Mouse (Mus musculus): ENCODE measurements at regions not wholly inside any gene's neighbourhood (a gene's known extent, or its start where the extent isn't known, plus 50 kb on each side); places are given as distances from the start of the nearest gene placed in this dataset.

GRCm38 (mm10) chr13:90739797-90740196 is 165.4 kb downstream of the Atp6ap1l start:
- DNase-seq (ENCODE audit: low read depth, low spot score): no peak

GRCm38 (mm10) chr13:90738513-90738912 is 166.6 kb downstream of the Atp6ap1l start:
- no peak for DNase-seq (ENCODE audit: low read depth, low spot score)

GRCm38 (mm10) chr13:90733265-90733664 is 171.9 kb downstream of the Atp6ap1l start:
- DNase-seq (ENCODE audit: low read depth, low spot score): no peak

- peak; percentile 19 for DNase-seq (ENCODE audit: low read depth, low spot score)
Observed at GRCm38 (mm10) chr13:90729078-90729477, 176.1 kb downstream of the Atp6ap1l start.

GRCm38 (mm10) chr13:90727816-90728215 is 177.3 kb downstream of the Atp6ap1l start:
- no peak for DNase-seq (ENCODE audit: low read depth, low spot score)

- DNase-seq (ENCODE audit: low read depth, low spot score): no peak
Observed at GRCm38 (mm10) chr13:90725053-90725827, 179.9 kb downstream of the Atp6ap1l start.

- DNase-seq (ENCODE audit: low read depth, low spot score): no peak
Observed at GRCm38 (mm10) chr13:90724598-90724997, 180.6 kb downstream of the Atp6ap1l start.

- DNase-seq (ENCODE audit: low read depth, low spot score): no peak
Observed at GRCm38 (mm10) chr13:90723533-90723898, 181.6 kb downstream of the Atp6ap1l start.

- no peak for DNase-seq (ENCODE audit: low read depth, low spot score)
Observed at GRCm38 (mm10) chr13:90722599-90723532, 182.3 kb downstream of the Atp6ap1l start.

GRCm38 (mm10) chr13:90684324-90684723 is 220.8 kb downstream of the Atp6ap1l start:
- no peak for DNase-seq (ENCODE audit: low read depth, low spot score)

- DNase-seq (ENCODE audit: low read depth, low spot score): no peak
Observed at GRCm38 (mm10) chr13:90679162-90680010, 225.8 kb downstream of the Atp6ap1l start.

GRCm38 (mm10) chr13:90673823-90674222 is 231.3 kb downstream of the Atp6ap1l start:
- DNase-seq (ENCODE audit: low read depth, low spot score): no peak

GRCm38 (mm10) chr13:90673079-90673478 is 232.1 kb downstream of the Atp6ap1l start:
- no peak for DNase-seq (ENCODE audit: low read depth, low spot score)

- no peak for DNase-seq (ENCODE audit: low read depth, low spot score)
Observed at GRCm38 (mm10) chr13:90661567-90662141, 243.5 kb downstream of the Atp6ap1l start.

- DNase-seq (ENCODE audit: low read depth, low spot score): no peak
Observed at GRCm38 (mm10) chr13:90660950-90661349, 244.2 kb downstream of the Atp6ap1l start.

GRCm38 (mm10) chr13:90659087-90659486 is 246.1 kb downstream of the Atp6ap1l start:
- no peak for DNase-seq (ENCODE audit: low read depth, low spot score)

- DNase-seq (ENCODE audit: low read depth, low spot score): peak; percentile 6
Observed at GRCm38 (mm10) chr13:90646356-90646755, 258.8 kb downstream of the Atp6ap1l start.

- DNase-seq (ENCODE audit: low read depth, low spot score): no peak
Observed at GRCm38 (mm10) chr13:90644216-90644615, 260.9 kb downstream of the Atp6ap1l start.

GRCm38 (mm10) chr13:90643575-90644215 is 261.5 kb downstream of the Atp6ap1l start:
- no peak for DNase-seq (ENCODE audit: low read depth, low spot score)

- DNase-seq (ENCODE audit: low read depth, low spot score): no peak
Observed at GRCm38 (mm10) chr13:90643109-90643508, 262.0 kb downstream of the Atp6ap1l start.

Measured in ZHBTc4 (cell line).